Mouse (Mus musculus) ovary, postnatal 36 days (tissue): ENCODE measurements around the gene Ywhae.
"Not testable (repeated sequence)": the region's sequence is repeated elsewhere in the genome, so short reads cannot be mapped to it uniquely, and the experiment has no call there.

Experiments used
- DNase-seq: peaks from one replicate; pipeline ENCODE4 v3.0.0; 2022; ENCODE audit warnings: low spot score, mixed read lengths

Ywhae gene

DNA sequence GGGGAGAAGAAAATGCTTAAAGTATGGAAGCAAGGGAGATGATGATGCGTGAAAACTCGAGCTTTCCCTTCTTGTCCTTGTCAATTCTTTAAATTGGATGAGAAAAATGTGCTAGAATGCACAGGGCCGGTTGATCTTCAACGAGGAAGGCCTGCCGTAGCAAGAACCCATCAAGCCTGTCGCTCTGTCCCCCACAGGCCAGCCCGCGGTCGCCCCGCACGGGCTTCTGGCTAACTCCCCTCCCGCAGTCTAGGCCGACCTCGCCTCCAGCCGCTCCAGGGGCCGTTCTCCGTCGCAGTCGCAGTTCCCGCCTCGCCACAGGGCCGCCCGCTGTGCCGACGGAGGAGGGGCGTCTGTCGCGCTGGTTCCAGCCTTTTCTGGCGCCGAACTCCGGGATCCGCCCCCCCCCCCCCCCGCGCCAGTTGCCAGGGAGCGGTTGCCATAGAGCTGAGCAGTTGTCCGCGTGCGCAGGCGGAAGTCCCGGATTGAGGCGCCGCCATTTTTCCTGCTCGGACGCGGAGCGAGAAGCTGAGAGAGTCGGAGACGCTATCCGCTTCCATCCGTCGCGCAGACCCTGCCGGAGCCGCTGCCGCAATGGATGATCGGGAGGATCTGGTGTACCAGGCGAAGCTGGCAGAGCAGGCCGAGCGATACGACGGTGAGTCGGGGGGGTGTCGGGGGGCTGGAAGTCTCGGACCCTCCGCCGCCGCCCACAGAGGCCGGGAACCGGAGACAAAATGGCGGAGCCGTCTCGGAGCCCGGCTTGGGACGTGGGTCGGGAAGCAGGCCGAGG lies at the start of gene Ywhae:
Ywhae (plus strand) TSS at position 436 of the 793 bp plus-strand sequence.
- peak; percentile 88 for DNase-seq

DNA sequence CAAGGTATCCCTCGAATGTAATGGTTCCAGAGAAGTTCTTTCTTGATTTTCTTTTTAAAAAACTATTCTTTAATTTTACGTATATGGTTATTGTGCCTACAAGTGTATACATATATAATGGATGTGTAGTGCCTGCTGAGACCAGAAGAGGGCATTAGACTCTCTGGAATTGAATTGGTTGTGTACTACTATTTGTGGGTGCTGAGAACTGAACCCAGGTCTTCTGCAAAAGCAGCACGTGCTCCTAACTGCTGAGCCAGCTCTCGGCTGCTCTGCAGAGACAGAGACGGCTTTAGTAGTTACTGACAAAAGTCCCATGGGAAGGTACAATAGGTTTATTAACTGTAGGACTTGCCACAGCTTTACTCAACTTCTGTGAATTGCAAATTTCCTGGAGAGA lies 48.2 kb upstream of the Ywhae start:
- no peak for DNase-seq

DNA sequence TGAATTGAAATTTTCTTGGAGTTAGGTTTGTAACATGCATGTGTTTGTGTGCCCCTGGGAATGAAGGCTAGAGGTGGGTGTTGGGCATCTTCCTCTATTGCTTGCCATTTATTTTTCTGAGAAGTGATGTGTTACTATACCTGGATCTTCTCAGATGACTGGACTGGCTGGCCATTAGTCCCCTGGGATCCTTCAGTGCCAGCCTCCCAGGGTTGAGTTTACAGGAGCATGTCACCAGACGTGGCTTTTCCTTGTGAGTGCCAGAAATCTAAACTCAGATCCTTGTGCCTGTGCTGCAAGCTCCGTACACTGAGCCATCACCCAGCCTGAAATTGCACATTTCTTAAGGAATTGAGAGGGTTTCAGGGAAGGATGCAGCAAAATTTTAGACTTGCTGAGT lies 47.7 kb upstream of the Ywhae start:
- DNase-seq, result no peak

DNA sequence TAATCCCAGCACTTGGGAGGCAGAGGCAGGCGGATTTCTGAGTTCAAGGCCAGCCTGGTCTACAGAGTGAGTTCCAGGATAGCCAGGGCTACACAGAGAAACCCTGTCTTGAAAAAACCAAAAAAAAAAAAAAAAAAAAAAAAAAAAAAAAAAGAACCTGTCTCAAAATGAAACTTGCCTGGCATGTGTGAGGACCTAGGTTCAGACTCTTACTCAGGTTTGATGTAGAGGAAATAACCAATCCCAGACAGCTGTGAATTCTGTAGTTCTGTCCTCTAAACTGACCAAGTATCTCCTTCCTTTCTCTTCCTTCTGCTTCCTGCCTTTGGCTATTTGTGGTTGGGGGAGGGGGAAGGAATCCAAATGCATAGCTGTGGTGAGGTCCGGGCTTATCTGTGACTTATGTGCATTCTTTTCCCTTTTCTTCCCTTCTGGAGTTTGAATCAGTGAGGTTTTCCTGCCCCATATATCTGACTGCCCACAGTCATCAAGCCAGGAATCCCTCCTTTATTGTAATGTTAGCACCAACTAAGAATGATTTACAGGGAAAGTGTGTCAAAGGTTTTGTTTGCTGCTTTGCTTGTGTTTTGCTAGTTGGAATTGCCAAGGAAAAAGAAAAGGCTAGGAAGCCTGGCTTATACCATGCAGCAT lies 45.2 kb upstream of the Ywhae start:
- DNase-seq, result no peak

DNA sequence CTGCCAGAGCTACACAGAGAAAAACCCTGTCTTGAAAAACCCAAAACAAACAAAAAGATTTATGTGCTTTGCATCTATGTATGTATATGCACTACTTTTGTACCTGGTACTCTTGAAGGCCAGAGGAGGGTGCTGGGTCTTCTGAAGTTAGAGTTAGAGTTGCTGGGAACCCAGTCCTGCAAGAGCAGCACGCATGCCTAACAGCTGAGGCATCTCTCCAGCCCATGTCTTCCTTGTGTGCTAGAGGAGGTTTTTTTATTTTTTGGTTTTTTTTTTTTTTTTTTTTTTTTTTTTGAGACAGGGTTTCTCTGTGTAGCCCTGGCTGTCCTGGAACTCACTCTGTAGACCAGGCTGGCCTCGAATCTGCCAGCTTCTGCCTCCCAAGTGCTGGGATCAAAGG lies 44.5 kb upstream of the Ywhae start:
- DNase-seq, result no peak

DNA sequence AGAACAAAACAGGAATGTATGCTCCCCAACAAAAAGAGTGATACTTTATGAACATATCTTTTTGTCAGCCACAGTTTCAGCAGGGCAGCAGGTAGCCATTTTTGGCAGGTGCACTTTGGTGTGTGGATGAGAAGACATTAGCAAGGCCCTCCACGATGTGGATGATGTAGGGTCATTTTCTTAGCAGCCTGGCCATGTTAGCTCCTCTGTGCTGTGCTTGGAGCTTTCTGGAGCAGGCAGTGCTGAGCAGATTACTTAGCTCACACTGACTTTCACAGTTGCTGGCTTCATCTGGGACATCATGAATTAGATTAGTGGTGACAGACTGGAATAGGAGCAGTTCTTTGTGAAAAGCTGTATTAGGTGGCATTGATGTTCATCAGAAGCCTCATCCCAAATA lies 42.7 kb upstream of the Ywhae start:
- no peak for DNase-seq

DNA sequence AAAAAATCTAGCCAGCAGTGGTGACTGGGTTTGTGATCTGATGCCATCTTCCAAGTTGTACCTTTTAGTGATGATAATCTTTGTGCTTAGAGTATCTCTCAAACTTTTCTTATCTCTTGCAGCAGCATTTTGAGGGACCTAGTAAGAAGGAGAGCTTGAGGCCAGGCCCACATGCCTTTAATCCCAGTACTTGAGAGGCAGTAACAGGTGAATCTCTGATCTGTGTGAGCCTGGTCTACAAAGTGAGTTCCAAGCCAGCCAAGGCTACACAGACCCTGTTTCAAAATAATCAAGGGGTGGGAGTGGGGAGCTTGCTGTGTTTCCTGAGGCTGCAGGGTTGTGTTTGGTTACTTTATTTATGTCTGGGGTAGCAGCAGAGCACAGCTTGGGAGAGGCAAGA lies 41.6 kb upstream of the Ywhae start:
- DNase-seq, result no peak

DNA sequence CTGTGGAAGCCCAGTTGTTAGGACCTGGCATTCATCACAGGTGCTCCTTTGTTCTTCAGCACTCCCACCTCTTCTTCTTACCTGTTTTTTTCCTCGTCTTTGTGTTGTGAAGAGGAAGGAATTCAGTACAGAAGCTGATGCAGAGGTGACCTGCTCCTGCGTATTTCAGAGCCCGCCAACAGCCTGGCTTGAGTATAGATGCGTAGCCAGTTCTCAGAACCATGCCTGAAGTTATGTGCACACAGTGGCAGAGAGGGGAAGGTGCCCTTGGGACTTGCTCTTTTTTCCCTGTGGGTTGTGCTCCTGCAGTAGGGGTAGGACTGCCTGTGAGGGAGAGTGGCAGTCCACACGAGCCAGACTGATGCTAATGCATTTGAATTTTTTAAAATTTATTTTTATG lies 39.1 kb upstream of the Ywhae start:
- no peak for DNase-seq

DNA sequence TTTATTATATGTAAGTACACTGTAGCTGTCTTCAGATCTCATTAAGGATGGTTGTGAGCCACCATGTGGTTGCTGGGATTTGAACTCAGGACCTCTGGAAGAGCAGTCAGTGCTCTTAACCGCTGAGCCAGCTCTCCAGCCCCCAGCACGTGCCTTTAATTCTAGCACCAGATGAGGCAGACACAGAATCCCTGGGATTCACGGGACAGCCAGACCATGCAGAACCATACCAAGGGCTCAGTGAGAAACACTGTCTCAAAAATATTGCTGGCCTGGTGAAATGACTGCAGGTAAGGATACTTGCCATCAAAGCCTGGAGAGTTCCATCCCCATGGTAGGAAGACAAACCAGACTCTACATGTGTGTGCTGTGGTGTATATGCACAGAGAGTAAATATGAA lies 35.2 kb upstream of the Ywhae start:
- DNase-seq, result not testable (repeated sequence)

DNA sequence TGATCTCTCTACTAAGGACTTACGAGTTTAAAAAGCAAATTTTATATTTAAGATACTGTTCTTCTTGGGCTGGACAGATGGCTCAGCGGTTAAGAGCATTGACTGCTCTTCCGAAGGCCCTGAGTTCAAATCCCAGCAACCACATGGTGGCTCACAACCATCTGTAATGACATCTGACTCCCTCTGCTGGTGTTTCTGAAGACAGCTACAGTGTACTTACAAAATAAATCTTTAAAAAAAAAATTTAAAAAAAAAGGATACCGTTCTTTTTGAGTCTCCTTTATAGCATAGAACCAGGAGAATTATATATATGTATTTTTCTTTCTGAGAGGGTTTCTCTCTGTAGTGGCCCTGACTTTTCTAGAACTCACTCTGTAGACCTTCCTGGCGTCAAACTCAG lies 32.1 kb upstream of the Ywhae start:
- DNase-seq, result no peak

DNA sequence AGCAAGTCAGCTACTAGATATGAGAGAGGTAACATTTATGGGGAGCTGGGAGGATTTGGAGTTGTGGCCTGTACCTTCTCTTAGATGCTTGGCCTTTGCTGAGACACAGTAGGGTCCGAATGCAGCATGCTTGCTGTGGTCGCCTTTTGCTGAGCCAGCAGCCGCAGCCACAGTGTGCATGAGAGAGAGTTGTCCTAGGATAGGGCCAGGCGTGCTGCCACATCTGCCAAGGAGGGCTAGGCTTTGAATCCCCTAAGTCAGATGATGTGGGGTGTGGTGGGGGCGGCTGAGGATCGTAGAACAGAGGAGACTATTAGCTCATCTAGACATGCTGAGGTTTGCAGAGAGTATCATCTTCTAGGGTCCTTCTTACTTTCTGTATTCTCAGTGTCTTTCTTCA lies 29.9 kb upstream of the Ywhae start:
- no peak for DNase-seq

DNA sequence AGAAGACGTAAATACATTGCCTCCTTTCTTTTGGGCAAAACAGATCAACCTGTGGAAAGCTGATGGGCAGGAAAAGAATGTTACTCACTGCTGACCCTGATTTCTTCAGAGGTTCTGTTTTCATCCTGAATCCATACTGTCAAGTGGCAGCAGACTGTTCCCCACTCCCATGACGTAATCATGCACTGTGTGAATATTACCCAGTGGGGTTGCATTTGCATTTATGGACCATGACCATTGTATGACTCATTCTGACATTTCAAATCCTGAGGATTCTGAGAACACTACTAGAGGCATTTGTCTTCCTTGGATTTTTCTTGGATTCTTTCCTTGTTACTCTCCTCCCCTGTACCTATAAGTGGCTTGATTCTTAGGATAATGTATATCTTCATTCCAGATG lies 28.9 kb upstream of the Ywhae start:
- DNase-seq, result no peak

DNA sequence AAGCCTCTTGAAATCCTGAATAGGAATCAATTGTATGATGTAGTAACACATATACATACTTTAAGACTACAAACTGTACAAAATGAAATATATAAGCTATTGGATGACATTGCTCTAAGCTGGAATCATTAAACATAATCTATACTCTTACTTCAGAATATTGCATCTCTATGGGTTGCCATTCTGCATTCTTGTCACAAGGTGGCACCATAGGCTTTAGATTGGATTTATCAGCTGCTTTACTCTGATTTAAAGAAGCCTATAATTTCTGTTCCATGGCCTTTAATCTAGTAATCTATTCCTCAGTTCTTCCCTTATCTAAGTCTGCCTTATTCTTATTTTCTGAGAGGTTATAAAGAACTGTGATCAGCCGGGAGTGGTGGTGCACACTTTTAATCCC lies 18.7 kb upstream of the Ywhae start:
- no peak for DNase-seq

DNA sequence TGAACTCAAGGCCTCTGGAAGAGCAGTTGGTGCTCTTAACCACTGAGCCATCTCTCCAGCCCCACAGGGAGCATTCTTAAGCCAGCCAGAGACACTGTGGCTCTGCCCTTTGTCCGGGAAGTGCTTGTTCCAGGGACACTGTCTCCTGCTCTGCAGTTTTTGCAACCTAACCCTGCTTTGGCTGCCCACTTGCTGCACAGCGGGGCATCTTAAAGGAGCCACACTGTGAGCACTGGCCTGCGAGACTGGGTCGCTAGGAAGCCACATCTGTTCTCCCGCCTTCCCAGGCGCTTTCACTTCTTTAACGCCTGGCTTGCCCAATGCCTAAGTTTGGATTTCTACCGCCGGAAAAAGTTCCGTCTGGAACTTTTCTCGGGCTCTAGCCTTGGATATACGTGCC lies 17.1 kb upstream of the Ywhae start:
- no peak for DNase-seq

DNA sequence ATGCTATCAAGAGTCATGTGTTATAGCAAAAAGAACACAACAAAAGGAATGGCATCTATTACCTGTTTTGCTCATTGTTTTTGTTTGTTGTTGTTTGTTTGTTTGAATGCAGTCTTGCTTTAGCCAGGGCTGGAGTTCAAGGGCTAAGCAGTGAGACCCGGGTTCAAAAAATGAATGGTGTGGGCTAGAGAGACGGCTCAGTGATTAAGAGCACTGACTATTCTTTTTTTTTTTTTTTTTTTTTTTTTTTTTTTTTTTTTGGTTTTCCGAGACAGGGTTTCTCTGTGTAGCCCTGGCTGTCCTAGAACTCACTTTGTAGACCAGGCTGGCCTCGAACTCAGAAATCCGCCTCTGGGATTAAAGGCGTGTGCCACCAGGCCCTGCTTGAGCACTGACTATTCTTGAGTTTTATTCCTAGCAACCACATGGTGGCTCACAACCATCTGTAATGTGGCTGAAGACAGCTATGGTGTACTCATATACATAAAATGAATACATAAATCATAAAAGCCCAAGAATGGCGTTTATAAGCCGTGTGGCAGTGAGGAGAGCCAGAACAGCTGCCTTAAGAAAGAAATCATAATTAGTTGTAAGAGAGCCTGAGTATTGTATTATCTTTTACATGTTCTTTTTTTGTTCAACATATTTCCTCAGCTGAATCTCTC lies 15.9 kb upstream of the Ywhae start:
- DNase-seq, result no peak

DNA sequence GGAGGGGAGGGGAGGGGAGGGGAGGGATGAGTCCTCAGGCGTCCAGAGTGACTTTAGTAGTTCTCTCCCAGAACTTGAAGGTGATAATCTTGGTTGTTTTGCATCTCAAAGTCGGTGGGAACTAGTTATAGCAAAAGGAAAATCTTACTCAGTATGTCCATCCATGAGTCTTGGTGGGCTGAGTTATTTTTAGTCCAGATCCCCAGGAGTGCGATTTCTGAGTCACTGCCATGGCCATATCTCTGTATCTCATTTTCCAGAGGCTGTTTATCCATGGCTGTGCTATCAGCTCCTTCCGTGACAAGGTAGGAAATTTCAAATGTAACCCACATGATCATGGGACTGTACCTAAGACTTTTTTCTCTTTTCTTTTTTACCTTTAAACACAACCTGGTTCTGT lies 10.3 kb upstream of the Ywhae start:
- DNase-seq, result no peak

DNA sequence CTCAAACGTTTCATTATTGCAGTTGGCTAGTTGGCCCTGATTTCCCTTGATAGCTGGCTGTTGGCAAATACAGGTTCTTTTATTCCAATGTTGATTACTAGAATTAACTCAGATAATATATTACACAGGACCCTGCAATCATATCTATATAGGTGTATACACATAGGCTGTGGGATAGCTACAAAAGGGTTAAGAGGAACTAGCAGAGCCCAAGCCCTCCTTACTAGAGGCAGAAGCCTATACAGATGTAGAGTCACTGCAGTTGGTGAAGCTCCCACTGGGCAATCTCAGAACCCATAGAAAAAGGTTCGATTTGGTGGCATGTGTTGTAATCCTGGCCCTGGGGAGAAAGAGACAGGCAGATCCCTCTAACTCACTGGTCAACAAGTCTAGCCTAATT lies 5.5 kb upstream of the Ywhae start:
- no peak for DNase-seq

DNA sequence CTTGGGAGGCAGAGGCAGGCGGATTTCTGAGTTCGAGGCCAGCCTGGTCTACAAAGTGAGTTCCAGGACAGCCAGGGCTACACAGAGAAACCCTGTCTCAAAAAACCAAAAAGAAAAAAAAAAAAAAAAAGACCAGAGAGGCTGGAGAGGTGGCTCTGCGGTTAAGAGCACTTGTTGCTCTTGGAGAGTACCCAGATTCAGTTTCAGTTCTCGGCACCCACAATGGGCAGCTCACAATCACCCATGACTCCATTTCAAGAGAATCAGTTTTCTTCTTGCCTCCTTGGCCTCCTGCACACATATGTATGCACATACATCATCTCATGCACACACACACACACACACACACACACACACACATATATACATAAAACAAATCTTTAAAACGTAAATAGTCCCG lies 5.0 kb upstream of the Ywhae start:
- not testable (repeated sequence) for DNase-seq

DNA sequence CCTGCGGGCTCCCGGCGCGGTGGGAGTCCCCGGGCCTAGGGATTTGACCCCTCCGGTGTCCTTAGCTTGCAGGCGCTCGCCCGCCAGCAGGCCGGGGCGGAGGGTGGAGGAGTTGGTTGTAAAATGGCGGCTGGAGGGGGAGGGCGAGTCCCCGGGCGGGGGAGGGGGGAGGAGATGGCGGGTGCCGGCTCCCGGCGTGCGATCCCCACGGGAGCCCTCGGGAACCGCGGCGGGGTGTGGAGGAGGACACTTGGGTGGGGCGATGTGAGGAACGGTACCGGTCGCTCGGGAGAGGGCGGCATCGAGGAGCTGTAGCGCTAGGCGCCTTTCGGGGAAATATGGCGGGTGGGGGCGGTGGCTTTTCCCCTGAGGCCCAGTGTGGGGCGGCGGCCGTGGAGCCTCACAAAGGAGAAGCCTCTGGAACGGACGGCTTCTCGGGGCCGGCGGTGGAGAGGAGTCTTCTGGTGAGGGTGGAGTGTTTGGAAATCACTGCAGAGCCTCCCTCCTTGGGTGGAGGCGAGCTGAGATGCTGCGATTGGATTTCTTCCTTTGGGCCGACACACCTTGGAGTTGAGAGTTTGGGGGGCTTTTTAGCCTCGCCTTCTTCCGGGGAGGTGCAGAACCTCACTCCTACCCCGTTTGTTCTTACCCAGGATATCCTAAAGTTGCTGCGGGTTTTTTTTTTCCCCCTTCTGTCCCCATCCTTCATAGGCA lies 715 bp downstream of the Ywhae start:
- peak; percentile 80 for DNase-seq

DNA sequence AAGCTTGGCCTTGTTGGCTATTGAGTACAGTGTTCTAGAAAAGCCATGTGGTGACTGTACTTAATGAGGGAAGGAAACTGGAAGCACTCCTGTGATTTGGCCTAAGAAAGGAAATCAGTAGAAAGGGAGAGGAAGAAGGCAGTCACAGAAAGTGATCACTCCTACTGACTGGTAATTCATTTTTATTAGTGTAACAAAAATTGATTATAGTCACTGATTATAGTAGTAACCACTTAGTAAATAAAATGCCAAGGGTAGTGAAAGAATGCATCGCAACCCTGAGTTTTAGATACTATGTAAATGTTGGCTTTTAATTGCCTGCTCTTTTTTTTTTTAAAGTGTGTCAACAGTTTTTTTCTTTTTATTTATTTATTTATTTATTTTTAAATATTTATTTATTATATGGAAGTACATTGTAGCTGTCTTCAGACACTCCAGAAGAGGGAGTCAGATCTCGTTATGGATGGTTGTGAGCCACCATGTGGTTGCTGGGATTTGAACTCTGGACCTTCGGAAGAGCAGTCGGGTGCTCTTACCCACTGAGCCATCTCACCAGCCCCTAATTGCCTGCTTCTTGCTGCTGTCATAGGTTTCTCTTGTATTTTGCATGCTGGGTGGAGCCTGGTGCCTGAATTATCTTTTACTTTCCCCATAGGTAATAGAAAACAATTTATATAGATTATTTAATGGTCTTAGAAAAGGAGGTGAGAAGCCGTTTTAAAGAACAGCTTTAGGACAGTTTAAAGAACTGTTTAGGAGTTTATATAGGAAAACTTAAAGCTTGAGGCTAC lies 3.0 kb downstream of the Ywhae start:
- DNase-seq, result no peak

DNA sequence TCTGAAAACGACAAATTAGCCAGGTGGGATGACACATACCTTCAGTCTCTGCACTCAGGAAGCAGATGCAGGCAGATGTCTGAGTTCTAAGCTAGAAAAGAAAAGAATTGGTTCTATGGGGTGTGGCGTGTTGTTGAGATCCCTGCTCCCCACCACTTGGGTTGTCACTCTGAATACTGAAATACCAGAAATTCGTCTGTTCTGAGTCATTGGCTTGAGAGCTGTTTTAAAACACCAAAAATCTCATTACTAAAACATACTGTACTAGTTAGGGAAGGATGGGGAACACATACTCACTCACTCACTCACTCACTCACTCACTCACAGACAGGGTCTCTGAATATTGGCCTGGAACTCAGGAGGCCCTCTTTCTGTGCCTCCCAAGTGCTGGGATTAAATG lies 4.3 kb downstream of the Ywhae start:
- DNase-seq, result no peak
